Mouse (Mus musculus) liver, postnatal 0 days (tissue): ENCODE measurements around the gene Xylt2.

Source experiments
- CTCF ChIP-seq: sonication (generic); IDR thresholded peaks from 2 replicates; pipeline ENCODE4 v1.5.1; 2016; ENCODE audit warnings: antibody characterized with exemption, low read depth
- EP300 ChIP-seq: IDR thresholded peaks from 2 replicates; pipeline ENCODE4 v1.6.1; 2016; ENCODE audit warnings: antibody characterized with exemption, low read depth, mild to moderate bottlenecking

DNA sequence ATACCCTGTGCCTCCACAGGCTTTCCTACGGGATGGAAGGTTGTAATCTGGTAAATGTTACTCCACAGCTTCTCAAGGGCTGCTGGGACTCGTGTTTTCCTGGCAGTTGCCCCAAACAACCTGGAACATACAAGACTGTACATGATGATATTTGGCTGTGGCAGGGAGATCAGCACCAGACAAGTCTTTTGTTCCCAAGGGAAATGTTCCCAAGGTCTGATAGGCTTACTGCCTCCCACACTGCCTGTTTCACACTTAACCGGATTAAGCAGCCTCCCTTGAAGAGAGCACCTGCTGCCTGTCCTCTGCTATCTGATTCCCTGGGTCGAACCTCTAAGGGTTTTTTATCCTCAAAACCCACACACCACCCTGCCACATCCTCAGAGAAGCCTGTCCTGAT lies 61.8 kb downstream of the Xylt2 start:
- TF ChIP-seq CTCF: no peak
- no peak for TF ChIP-seq EP300
